Mouse (Mus musculus) bone marrow macrophage, adult 2 months (primary cell): ENCODE measurements at regions not wholly inside any gene's neighbourhood (a gene's known extent, or its start where the extent isn't known, plus 50 kb on each side); places are given as distances from the start of the nearest gene placed in this dataset.

ENCODE experiments used
- H3K27ac ChIP-seq: 2 replicates; pipeline ENCODE4 v1.5.1; 2012; ENCODE audit warnings: low read depth, low read length; ENCODE audit not compliant: insufficient read depth
- H3K4me1 ChIP-seq: 2 replicates; pipeline ENCODE4 v1.6.1; 2012; ENCODE audit warnings: low read length; ENCODE audit not compliant: control insufficient read depth, insufficient read depth
- H3K4me3 ChIP-seq: 2 replicates; pipeline ENCODE4 v1.5.1; 2012; ENCODE audit warnings: mild to moderate bottlenecking, low read length, moderate library complexity; ENCODE audit not compliant: insufficient read depth
- CTCF ChIP-seq: IDR thresholded peaks from 2 replicates; pipeline ENCODE4 v1.5.1; 2012; ENCODE audit warnings: low read depth, mild to moderate bottlenecking, low read length, moderate library complexity
- POLR2A ChIP-seq: IDR thresholded peaks from 2 replicates; pipeline ENCODE4 v1.6.1; 2012; ENCODE audit warnings: mild to moderate bottlenecking, low read depth, low read length, borderline replicate concordance

DNA sequence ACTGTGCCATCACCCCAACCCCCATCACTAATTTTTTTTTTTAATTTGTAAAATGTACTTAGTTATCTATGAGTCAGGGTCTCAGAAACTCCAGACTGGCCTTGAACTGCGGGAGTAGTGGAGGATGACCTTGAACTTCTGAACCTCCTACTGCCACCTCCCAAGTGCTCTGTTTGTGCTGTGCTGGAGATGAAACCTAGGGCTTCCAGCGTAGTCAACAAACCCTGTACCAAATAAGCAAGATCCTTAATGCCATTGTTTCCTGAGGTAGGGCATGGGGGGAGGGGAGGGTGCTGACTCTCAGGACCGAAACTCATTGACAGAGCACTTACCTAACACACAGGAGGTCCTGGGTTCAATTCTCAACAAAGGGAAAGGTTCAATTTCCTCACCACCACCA lies 93.5 kb upstream of the Castor2 start:
- Histone ChIP-seq H3K4me1 (no peaks in the 10 kb centered on the region), H3K4me3 (no peak overlapping the region), H3K27ac (no peak overlapping the region)
- TF ChIP-seq POLR2A (no peak), CTCF (no peak)

DNA sequence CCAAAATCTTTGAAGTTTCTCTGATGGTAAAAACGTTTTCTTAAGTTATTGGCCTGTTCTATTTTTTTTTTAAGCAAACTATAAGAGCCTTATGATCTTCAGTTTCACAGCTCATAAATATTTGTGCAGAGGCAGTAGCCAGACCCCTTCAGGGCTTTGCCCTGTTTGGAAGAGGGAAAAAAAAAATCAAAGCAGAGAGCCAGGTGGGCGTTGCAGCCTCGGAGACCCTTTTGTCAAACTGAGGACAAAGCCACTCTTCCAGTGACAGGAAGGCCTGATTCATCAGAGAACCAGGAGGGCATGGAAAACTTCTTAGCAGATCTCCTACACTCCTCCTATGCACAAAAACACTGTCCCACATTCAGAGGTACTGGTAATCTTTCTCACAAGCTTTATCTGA lies 99.4 kb upstream of the Castor2 start:
- no peak overlapping the region for H3K27ac ChIP-seq
- H3K4me3 ChIP-seq = no peak overlapping the region
- H3K4me1 ChIP-seq = no peaks in the 10 kb centered on the region
- TF ChIP-seq CTCF (no peak), POLR2A (no peak)

- Histone ChIP-seq H3K4me3 (no peak overlapping the region), H3K4me1 (no peaks in the 10 kb centered on the region), H3K27ac (no peak overlapping the region)
- TF ChIP-seq CTCF (no peak), POLR2A (no peak)
Measured at GRCm38 (mm10) chr5:133999698-134000097, 99.8 kb upstream of the Castor2 start.

- H3K4me1 ChIP-seq = no peaks in the 10 kb centered on the region
- no peak overlapping the region for H3K27ac ChIP-seq
- TF ChIP-seq POLR2A (no peak), CTCF (no peak)
Measured at GRCm38 (mm10) chr5:133991994-133992393, 107.5 kb upstream of the Castor2 start.

DNA sequence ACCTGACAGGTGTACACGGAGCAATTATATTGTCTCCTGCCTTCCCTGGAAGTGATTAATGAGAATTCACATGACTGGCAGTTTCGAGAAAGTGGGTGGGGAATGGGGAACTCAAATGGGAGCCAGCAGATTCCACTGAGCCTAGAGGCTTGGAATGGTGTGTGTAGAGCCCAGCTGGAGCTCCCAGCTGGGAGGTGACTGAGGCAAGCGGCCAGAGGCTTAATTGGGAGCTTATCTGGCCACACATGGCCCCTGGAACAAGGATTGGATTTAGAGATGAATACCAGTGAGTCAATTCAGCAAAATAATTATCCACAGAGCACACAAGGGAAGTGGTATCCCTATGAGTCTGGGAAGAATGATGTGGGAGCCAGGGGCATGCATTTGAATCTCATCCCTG lies 108.0 kb upstream of the Castor2 start:
- TF ChIP-seq POLR2A (no peak), CTCF (no peak)

More at GRCm38 (mm10) chr5:133991994-133992393, 107.5 kb upstream of the Castor2 start:
- H3K4me3 ChIP-seq = no peak overlapping the region

DNA sequence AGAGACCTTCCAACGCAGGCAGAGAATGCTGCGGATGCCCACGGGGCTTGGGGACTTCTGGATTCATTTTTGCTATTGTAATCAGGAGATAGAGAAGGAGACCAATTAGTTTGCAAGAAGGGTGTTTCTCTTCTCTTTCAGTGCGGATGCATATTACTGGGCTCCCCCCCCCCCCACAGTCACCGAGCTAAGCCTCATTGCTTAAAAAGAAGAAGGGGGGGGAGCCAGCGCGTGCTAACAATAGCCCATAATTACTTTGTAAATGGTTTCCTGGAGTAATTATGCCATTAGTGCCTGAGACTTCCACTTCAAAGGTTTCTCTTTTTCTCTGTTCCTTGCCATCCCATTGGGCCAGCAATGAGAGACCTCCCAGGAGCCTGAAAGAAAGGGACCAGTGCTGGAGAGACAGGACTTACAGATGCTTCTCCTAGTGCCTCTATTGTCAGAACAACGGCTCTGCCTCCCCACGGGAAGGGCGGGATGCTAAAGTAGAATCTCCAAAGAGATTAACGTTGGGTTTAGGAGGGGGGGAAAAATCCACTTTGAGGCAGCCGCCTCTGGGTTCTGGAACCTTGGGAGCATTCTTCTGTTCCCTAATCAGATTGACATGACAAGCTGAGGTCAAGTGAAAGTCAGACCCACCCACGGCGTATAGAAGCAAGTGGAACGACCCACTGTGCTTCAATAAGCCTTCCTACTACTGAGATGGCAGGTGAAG lies 116.1 kb upstream of the Castor2 start:
- TF ChIP-seq CTCF (no peak), POLR2A (no peak)
- no peak overlapping the region for H3K27ac ChIP-seq
- no peaks in the 10 kb centered on the region for H3K4me1 ChIP-seq
- no peak overlapping the region for H3K4me3 ChIP-seq

More for the DNA sequence above, 108.0 kb upstream of the Castor2 start:
- no peak overlapping the region for H3K27ac ChIP-seq
- H3K4me3 ChIP-seq = no peak overlapping the region
- no peaks in the 10 kb centered on the region for H3K4me1 ChIP-seq

DNA sequence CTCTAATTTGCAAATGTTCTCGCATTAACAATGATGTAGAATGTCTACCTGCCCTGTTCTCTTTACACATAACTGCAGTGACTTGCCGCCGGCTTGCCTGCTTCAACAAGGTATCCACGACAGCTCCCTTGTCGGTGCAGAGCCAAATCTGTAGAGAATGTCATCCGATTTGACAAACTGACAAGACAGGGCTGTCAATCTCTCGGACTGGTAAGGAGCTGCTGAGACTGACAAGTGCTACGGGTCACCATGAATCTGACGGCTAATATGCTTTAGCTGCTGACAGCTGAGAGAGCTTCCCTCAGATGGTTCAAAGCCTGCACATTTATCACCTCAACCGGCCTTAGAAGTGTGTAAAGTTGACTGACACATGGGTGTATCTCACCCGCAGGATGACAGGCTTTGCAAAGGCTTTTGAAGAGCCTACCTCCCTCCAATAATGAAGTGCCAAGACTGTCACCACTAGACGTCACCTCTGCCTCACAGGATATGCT lies 129.0 kb upstream of the Castor2 start:
- H3K4me3 ChIP-seq = no peak overlapping the region
- no peak for TF ChIP-seq CTCF
- no peak for TF ChIP-seq POLR2A
- no peaks in the 10 kb centered on the region for H3K4me1 ChIP-seq
- no peak overlapping the region for H3K27ac ChIP-seq

DNA sequence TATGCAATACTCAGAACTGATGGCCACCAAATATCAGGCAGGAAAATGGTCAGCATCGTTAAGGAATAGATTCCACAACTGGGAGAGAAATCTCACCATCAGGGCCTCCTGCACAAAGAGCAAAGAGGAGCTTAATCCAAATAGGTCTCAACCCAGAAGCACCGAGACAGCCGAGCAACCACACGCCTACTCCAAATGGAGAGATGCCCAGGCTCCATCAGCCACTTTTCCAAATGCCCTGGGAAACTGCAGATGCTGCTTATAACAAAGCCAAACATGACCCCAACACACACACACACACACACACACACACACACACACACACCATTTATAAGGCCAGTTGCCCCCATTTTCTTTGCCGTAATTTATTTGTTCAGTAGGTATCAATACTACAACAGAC lies 136.2 kb upstream of the Castor2 start:
- Histone ChIP-seq H3K4me1 (no peaks in the 10 kb centered on the region), H3K27ac (no peak overlapping the region), H3K4me3 (no peak overlapping the region)
- no peak for TF ChIP-seq CTCF
- no peak for TF ChIP-seq POLR2A

- H3K4me3 ChIP-seq = no peak overlapping the region
- no peak overlapping the region for H3K27ac ChIP-seq
- no peaks in the 10 kb centered on the region for H3K4me1 ChIP-seq
- TF ChIP-seq CTCF (no peak), POLR2A (no peak)
Measured at GRCm38 (mm10) chr5:133940841-133941240, 158.7 kb upstream of the Castor2 start.

DNA sequence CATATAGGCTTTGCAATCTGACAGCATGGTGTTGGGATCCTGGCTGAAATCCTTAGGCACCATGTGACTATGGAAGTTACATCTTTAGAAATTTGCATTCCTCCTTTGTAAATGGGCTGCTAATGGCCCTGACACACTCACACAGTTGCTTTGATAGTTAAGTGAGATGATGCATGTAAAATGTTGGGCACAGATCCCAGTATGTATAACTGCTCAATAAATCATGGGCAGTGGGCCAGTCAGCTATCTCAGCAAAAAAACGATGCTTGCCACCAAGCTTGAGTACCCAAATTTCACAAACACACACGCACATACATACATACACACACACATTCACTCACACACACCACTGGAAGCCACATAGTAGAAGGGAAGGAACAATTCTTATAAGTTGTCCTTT lies 159.5 kb upstream of the Castor2 start:
- TF ChIP-seq POLR2A (no peak), CTCF (no peak)
- H3K4me3 ChIP-seq = no peak overlapping the region

More for the DNA sequence above, 159.5 kb upstream of the Castor2 start:
- no peak overlapping the region for H3K27ac ChIP-seq
- no peaks in the 10 kb centered on the region for H3K4me1 ChIP-seq
